Mouse (Mus musculus) stomach, postnatal 0 days (tissue): ENCODE measurements at regions not wholly inside any gene's neighbourhood (a gene's known extent, or its start where the extent isn't known, plus 50 kb on each side); places are given as distances from the start of the nearest gene placed in this dataset.

Experiments used
- CTCF ChIP-seq: IDR thresholded peaks from 2 replicates; pipeline ENCODE4 v1.5.1; 2016; ENCODE audit warnings: antibody characterized with exemption, low read depth, mild to moderate bottlenecking, moderate library complexity
- EP300 ChIP-seq: optimal IDR thresholded peaks from 2 replicates; pipeline ENCODE3; 2016; ENCODE audit warnings: antibody characterized with exemption

GRCm38 (mm10) chr16:93140535-93141110 lies 314.7 kb upstream of the Runx1 start:
- TF ChIP-seq CTCF (no peak), EP300 (no peak)
